Mouse (Mus musculus) small intestine, adult 2 months (tissue): Measurements from ENCODE around the gene Nyap1. TPM values are rescaled to one million over a fixed set of nuclear protein-coding genes. Genes with fewer than 3 reads are reported as not detected.
A peak's percentile ranks its signal among the peaks of the same experiment; 100 is the strongest.

Source experiments
- H3K27ac ChIP-seq: fragments of 200-500 bp; 2 replicates; pipeline ENCODE4 v1.5.1; 2012; ENCODE audit warnings: low read depth, low read length, control low read depth, inconsistent platforms; ENCODE audit not compliant: insufficient read depth
- H3K27me3 ChIP-seq: fragments of 200-500 bp; 2 replicates; pipeline ENCODE4 v1.6.1; 2012; ENCODE audit warnings: mild to moderate bottlenecking, moderate library complexity, low read length, inconsistent platforms; ENCODE audit not compliant: control insufficient read depth, insufficient read depth
- H3K36me3 ChIP-seq: fragments of 200-500 bp; 2 replicates; pipeline ENCODE4 v1.6.1; 2012; ENCODE audit warnings: mild to moderate bottlenecking, low read length, control low read depth, inconsistent platforms; ENCODE audit not compliant: control insufficient read depth, insufficient read depth
- H3K4me1 ChIP-seq: fragments of 200-500 bp; 2 replicates; pipeline ENCODE4 v1.6.1; 2012; ENCODE audit warnings: low read length, inconsistent platforms, mixed read lengths; ENCODE audit not compliant: control insufficient read depth, insufficient read depth, insufficient read length
- H3K4me3 ChIP-seq: fragments of 200-500 bp; 2 replicates; pipeline ENCODE4 v1.5.1; 2012; ENCODE audit warnings: low read depth, mild to moderate bottlenecking, control low read depth, inconsistent platforms, low read length, moderate library complexity
- CTCF ChIP-seq: fragments of 200-500 bp; IDR thresholded peaks from 2 replicates; pipeline ENCODE4 v1.5.1; 2012; ENCODE audit warnings: low read depth, mild to moderate bottlenecking, control low read depth, inconsistent platforms, low read length, moderate library complexity, mixed read lengths; ENCODE audit not compliant: insufficient replicate concordance, insufficient read length; ENCODE audit errors: extremely low read depth
- POLR2A ChIP-seq: fragments of 200-500 bp; IDR thresholded peaks from 2 replicates; pipeline ENCODE4 v1.6.1; 2012; ENCODE audit warnings: low read depth, mild to moderate bottlenecking, control low read depth, inconsistent platforms, low read length, moderate library complexity
- WGBS: fragments of 180-500 bp; shearing (Covaris S2); methylation state at CpG from one replicate; pipeline ENCODE4 v1.1.7; 2018; 5-methylcytosine and 5-hydroxymethylcytosine counted together
- polyA plus RNA-seq: library from polyadenylated mRNA; depleted of rRNA; stranded (reverse); fragments of >200 nt; gene quantifications from 2 replicates; pipeline ENCODE4 v1.2.3, GENCODE M21; 2012; rRNA removed

Gene Nyap1
- polyA plus RNA-seq, 1 experiment: 25.1 TPM

DNA sequence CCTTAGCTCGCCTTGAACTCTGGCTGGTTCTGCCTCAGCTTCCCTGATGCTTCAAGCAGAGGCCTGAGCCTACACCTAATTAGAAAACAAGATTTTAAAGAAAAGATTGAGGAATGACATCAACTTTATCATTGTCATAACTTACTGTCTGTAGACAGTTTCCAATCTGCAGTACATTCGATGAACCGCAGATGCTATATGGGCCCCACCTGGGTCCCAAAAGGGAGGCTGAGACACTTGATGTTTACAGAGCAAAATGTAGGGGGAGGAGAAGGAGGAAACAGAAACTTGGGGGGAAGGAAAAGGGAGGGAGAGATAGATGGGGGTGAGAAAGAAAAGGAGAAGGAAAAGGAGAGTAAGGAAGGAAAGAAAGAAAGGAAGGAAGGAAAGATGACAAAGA lies 51.4 kb downstream of the Nyap1 start:
- TF ChIP-seq CTCF: no peak
- no peak for TF ChIP-seq POLR2A
- Histone ChIP-seq H3K27me3 (no peaks in the 10 kb centered on the region), H3K27ac (no peak overlapping the region), H3K4me1 (peaks cover 3% of the 10 kb centered on the region; the same call in 1 of the 2 replicates), H3K36me3 (no peaks in the 10 kb centered on the region), H3K4me3 (no peak overlapping the region)
- WGBS: 84% methylated on average over 3 of the region's 3 CpGs

DNA sequence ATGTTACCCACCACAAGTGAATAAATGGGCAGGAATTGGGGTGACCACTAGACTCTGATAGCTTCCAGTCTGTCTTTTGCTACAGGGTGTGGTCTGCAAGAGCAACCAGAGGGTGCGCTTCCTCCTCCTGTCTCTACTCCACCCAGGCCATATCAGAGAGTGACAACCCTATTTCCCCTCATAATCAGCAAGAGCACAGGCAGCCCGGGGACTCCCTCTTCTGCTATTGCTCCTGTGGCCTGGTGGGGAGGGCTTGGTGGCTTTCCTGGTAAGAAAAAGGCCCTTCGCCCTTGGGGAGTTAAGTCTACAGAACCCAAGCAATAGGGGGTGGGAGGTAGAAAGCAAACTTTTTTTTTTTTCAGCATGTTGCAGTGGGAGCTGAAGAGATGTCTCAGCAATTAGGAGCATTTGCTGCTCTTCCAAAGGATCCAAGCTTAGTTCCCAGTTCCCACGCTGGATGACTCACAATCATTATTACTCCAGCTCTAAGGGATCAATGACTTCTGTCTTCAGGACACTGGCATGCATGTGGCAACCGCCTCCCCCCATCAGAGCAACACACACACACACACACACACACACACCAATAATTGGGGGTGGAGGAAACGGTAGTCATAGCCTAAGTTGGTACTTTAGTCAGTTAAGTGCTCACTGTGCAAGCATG lies 55.1 kb downstream of the Nyap1 start:
- TF ChIP-seq POLR2A: no peak
- TF ChIP-seq CTCF: no peak
- H3K4me3 ChIP-seq: no peak overlapping the region
- 50% methylated on average over 6 of the region's 6 CpGs for WGBS
- no peak overlapping the region for H3K27ac ChIP-seq
- H3K27me3 ChIP-seq: no peaks in the 10 kb centered on the region
- peaks cover 7% of the 10 kb centered on the region; the same call in 1 of the 2 replicates for H3K4me1 ChIP-seq
- no peaks in the 10 kb centered on the region for H3K36me3 ChIP-seq

DNA sequence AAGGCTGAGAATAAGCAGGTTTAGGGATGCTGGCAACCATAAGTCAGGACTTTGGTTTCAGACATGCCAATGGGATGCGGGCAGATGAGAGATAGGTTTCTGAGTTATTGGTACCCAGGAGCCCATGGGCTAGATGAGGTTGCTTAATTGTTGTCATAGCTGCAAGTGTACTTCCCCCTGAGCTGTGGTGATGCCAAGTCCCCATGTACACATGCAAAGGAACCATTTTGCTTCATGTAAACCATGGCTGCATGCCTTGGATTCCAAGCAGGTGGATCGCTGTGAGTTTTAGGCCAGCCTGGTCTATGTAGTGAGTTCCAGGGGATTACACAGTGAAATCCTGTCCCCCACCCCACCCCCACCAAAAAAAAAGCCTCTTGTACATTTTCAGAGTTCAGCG lies 55.8 kb downstream of the Nyap1 start:
- H3K36me3 ChIP-seq: no peaks in the 10 kb centered on the region
- no peaks in the 10 kb centered on the region for H3K27me3 ChIP-seq
- TF ChIP-seq POLR2A: no peak
- no peak for TF ChIP-seq CTCF
- H3K4me3 ChIP-seq: no peak overlapping the region
- 92% methylated on average over 3 of the region's 3 CpGs for WGBS
- no peak overlapping the region for H3K27ac ChIP-seq
- peaks cover 7% of the 10 kb centered on the region; the same call in 1 of the 2 replicates for H3K4me1 ChIP-seq

DNA sequence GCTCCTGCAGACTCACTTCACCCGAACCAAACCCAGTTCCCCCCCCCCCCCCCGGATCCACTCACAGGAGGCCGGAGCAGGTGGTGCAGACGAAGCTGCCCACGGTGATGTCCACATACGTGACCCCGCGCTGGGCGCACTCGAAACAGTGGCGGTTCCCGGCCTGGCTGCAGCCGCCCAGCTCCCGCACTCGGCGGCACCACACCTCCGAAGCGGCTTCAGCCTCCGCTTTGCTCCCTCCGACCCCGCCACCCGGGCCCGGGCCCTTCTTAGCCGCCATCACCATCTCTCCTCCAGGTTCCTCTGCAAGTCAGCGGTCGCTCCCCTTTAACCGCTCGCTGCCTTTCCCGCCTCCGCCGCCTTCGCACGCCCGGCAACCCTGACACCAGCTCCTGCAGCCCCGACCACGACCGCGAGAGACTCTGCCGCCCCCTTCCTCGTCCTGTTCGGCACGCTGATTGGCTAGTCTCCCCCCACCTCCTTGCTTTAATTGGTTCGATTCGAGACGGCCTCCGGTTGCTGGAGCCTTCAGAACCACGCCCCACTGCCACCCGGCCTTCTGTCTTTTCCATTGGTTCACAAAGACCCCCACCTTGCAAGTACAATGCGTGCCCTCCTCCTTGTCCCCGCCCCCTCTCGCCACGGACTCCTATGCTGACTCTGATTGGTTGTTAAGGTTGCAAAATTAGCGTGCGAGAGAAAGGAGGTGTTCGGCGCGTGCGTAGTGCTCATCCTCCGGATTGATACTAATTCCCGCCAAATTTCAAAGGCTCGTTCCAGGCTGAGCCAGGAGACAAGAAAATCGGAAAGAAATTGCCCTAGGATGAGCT lies 56.9 kb downstream of the Nyap1 start, which contains the start of gene Agfg2:
Gene Agfg2, minus strand, starts transcription at position 433 of the 830 bp plus-strand sequence.
- TF ChIP-seq POLR2A (peak; percentile 65; the same call in 1 of the 2 replicates), CTCF (no peak)
- Histone ChIP-seq H3K36me3 (no peaks in the 10 kb centered on the region), H3K4me3 (peak within 1 kb of the TSS; percentile 91), H3K4me1 (peaks cover 9% of the 10 kb centered on the region), H3K27me3 (no peaks in the 10 kb centered on the region), H3K27ac (peak within 1 kb of the TSS; percentile 45)
- WGBS: under 1% methylated on average over 62 of the region's 62 CpGs

DNA sequence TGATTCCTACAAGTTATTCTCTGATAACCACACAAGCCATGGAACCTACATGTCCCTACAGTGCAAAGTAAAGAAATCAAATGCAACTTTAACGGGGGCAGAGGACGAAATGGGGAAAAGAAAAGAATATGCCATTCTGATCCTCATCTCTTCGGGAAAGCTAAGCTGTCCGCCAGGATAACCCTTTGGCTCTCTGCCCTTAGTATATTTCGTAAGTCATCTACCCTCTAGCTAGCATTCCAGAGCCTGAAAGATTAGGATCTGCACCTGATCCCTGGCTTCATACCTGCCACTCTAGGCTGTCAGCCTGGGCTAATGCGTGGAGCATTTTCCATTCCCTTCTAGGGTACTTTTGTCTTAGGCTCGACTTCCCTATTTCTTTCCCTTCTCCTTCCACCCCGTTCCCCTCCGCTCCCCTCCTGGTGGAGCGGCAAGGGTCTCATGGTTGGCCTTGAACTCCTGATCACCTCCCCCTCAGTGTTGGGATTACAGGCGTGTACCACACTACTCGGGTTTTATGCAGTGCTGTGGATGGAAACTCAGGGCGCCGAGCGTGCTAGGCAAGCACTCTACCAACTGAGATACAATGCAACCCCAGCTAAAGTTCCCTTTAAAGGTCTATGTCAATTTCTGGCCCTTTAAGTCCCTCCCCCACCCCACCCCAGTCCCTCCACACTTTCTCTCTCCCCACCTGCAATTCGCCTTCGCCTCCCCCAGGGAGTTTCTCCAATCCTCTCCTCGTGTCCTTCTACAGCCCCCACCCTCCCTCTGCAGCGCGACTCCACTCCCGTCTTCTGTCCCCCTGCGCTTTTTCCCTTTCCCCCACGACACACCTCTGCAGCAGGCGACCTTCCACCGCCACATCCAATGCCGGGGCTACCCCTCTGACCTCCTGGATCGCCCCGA lies 57.8 kb downstream of the Nyap1 start:
- TF ChIP-seq POLR2A (no peak), CTCF (no peak)
- Histone ChIP-seq H3K27me3 (no peaks in the 10 kb centered on the region), H3K4me1 (peaks cover 9% of the 10 kb centered on the region), H3K27ac (peak overlapping the region; percentile 45; the same call in 1 of the 2 replicates), H3K4me3 (peak overlapping the region; percentile 91), H3K36me3 (no peaks in the 10 kb centered on the region)
- WGBS: 2% methylated on average over 28 of the region's 28 CpGs

DNA sequence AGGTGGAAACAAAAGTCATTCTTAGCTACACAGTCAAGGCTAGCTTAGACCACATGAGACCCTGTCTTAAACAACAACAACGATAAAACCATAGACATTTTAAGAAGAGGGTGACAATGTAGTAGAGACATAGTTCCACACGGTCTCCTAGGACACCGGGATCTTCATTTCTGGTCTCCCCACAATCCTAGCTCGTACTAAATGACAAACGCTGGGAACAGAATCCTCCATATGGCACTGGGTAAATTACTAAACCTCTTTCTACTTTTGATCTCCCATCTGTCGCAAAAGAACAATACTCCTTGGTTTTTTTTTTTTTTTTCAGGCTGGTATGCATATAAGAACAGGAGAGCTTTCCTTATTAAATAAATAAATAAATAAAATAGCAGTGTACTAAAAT lies 58.9 kb downstream of the Nyap1 start:
- H3K27ac ChIP-seq: no peak overlapping the region

More for the DNA sequence above, 58.9 kb downstream of the Nyap1 start:
- Histone ChIP-seq H3K4me3 (no peak overlapping the region), H3K27me3 (no peaks in the 10 kb centered on the region), H3K4me1 (peaks cover 9% of the 10 kb centered on the region), H3K36me3 (no peaks in the 10 kb centered on the region)
- WGBS: 92% methylated on average over 6 of the region's 6 CpGs
- TF ChIP-seq CTCF: no peak
- TF ChIP-seq POLR2A: no peak

Other genes with a start within 250 kb of the Nyap1 start
- gene Pop7, start 239.1 kb downstream of the Nyap1 start, polyA plus RNA-seq: 23.1 and 36.6 TPM in 2 replicates
- gene Gigyf1, start 223.1 kb downstream of the Nyap1 start, polyA plus RNA-seq: 7.3 and 15.7 TPM in 2 replicates
- gene Epo, start 208.4 kb downstream of the Nyap1 start, polyA plus RNA-seq: not detected in 2 replicates
- gene Gnb2, start 208.1 kb downstream of the Nyap1 start, polyA plus RNA-seq: 534 and 1,215 TPM in 2 replicates
- gene Actl6b, start 188.1 kb downstream of the Nyap1 start, polyA plus RNA-seq: 0.47 and 1.0 TPM in 2 replicates
- gene Tfr2, start 171.8 kb downstream of the Nyap1 start, polyA plus RNA-seq: 0.20 and 0.52 TPM in 2 replicates
- gene Mospd3, start 140.5 kb downstream of the Nyap1 start, polyA plus RNA-seq: 89.7 and 164 TPM in 2 replicates
- gene Pcolce, start 127.8 kb downstream of the Nyap1 start, polyA plus RNA-seq: 30.4 and 31.1 TPM in 2 replicates
- 0.08 and 0.19 TPM in 2 replicates for gene Fbxo24, start 112.6 kb downstream of the Nyap1 start, polyA plus RNA-seq
- 38.4 and 54.1 TPM in 2 replicates for gene Lrch4, start 112.5 kb downstream of the Nyap1 start, polyA plus RNA-seq
- gene Gm20605, start 112.4 kb downstream of the Nyap1 start, polyA plus RNA-seq: 19.1 and 29.0 TPM in 2 replicates
- 86.6 and 155 TPM in 2 replicates for gene Sap25, start 100.3 kb downstream of the Nyap1 start, polyA plus RNA-seq
- gene Irs3, start 95.9 kb downstream of the Nyap1 start, polyA plus RNA-seq: 0.35 and 0.43 TPM in 2 replicates
- 6.1 and 11.6 TPM in 2 replicates for gene Agfg2, start 56.9 kb downstream of the Nyap1 start, polyA plus RNA-seq
- 72.9 and 209 TPM in 2 replicates for gene Tsc22d4, start 4.1 kb upstream of the Nyap1 start, polyA plus RNA-seq
- gene Ppp1r35, start 37.2 kb upstream of the Nyap1 start, polyA plus RNA-seq: 40.0 and 75.4 TPM in 2 replicates
- 11.0 and 41.7 TPM in 2 replicates for gene Mepce, start 46.0 kb upstream of the Nyap1 start, polyA plus RNA-seq
- gene Zcwpw1, start 46.2 kb upstream of the Nyap1 start, polyA plus RNA-seq: 0.25 and 0.39 TPM in 2 replicates
- gene Pilra, start 94.7 kb upstream of the Nyap1 start, polyA plus RNA-seq: 4.3 and 5.0 TPM in 2 replicates
- gene Pilrb1, start 116.5 kb upstream of the Nyap1 start, polyA plus RNA-seq: 4.8 and 5.4 TPM in 2 replicates
- gene Pilrb2, start 130.2 kb upstream of the Nyap1 start, polyA plus RNA-seq: 3.7 and 5.2 TPM in 2 replicates
- 19.2 and 46.0 TPM in 2 replicates for gene Cyp3a13, start 180.0 kb upstream of the Nyap1 start, polyA plus RNA-seq
- 0.04 and 0.08 TPM in 2 replicates for gene Gjc3, start 221.5 kb upstream of the Nyap1 start, polyA plus RNA-seq
- 0.15 TPM in 1 of 2 replicates, not detected in the other for gene Azgp1, start 239.9 kb upstream of the Nyap1 start, polyA plus RNA-seq